Mouse (Mus musculus): ENCODE data around the gene Grin2b. TPM values are rescaled to one million over a fixed set of nuclear protein-coding genes. Genes with fewer than 3 reads are reported as not detected.
A peak's percentile ranks its signal among the peaks of the same experiment; 100 is the strongest.

Gene Grin2b
- polyA plus RNA-seq, 1 experiment from 2014 or later: 0.31 TPM

DNA sequence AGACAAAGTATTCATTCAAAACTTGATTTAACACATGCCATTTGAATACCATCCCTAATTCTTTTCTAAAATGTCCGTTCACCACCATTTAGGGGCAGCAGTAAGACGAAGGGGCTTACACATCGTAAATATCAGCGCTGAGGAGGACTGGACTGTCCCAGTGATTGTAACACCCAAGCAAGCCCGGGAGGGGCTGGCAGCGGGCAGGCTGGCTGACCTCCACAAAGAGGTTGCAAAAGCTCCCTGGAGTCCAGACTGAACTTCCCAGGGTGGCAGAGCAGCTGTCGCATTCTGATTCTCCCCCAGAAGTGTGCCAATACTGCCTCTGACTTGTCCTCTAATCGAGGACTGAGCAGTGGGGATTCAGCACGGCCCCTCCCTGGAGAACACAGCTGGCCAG, 19.9 kb downstream of the Grin2b start:
- WGBS: 83% methylated on average over 9 of the region's 9 CpGs
- Histone ChIP-seq H3K9me3 (no peaks in the 10 kb centered on the region), H3K27me3 (ENCODE audit: poor library complexity, severe bottlenecking) (no peaks in the 10 kb centered on the region), H3K36me3 (replicated peaks) (no peaks in the 10 kb centered on the region), H3K4me1 (peaks cover 5% of the 10 kb centered on the region; the same call in 1 of the 2 replicates), H3K4me3 (no peak overlapping the region), H3K27ac (no peak overlapping the region)
- DNase-seq (ENCODE audit: extremely low spot score, low spot score): no peak

DNA sequence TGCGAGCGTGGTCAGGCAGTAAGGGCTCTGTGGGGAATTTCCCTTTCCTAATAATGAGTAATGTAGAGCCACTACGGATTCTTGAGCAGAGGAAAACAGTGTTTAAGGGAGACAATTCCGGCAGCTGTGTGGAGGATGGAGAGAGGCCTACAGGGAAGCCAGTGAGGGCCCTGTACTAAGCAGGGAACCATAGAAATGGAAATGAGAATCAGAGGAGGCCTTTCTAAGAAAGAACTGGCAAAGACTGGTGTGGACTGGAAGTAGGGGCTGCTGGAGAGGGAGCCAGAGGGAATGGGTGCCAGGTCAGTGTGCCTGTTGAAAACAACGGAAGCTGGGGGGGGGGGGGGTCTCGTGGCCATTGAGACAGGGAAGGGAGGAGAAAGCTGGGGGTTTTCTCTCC, 23.2 kb downstream of the Grin2b start:
- 49% methylated on average over 6 of the region's 6 CpGs for WGBS
- no peak overlapping the region for H3K27ac ChIP-seq
- H3K9me3 ChIP-seq: no peaks in the 10 kb centered on the region
- H3K4me1 ChIP-seq: peaks cover 5% of the 10 kb centered on the region; the same call in 1 of the 2 replicates
- H3K27me3 ChIP-seq (ENCODE audit: poor library complexity, severe bottlenecking): no peaks in the 10 kb centered on the region
- H3K36me3 ChIP-seq (replicated peaks): no peaks in the 10 kb centered on the region
- no peak for DNase-seq (ENCODE audit: extremely low spot score, low spot score)
- H3K4me3 ChIP-seq: no peak overlapping the region

DNA sequence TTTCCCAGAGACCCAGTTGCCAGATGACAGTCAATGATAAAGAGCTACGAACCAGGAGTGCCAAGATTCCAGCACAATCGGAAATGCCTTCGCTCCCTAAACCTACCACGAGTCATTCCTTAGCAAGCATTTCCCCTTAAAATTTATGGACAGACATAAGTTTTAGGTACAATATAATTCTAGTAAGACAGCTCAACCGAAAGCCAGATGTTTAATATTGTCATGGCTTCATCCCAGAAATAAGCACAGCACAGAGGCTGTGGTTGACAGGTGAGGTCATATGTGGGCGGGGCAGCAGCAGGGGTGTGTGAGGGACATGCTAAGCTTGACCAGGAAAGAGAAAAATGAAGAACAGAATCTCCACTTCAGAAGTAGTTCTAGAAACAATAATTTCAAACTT, 33.3 kb downstream of the Grin2b start:
- no peak overlapping the region for H3K27ac ChIP-seq
- H3K36me3 ChIP-seq (replicated peaks): no peaks in the 10 kb centered on the region
- H3K4me1 ChIP-seq: peaks cover 4% of the 10 kb centered on the region; the same call in 1 of the 2 replicates
- no peak for DNase-seq (ENCODE audit: extremely low spot score, low spot score)
- H3K27me3 ChIP-seq (ENCODE audit: poor library complexity, severe bottlenecking): no peaks in the 10 kb centered on the region
- H3K4me3 ChIP-seq: no peak overlapping the region
- no peaks in the 10 kb centered on the region for H3K9me3 ChIP-seq
- WGBS: 95% methylated on average over 6 of the region's 6 CpGs

DNA sequence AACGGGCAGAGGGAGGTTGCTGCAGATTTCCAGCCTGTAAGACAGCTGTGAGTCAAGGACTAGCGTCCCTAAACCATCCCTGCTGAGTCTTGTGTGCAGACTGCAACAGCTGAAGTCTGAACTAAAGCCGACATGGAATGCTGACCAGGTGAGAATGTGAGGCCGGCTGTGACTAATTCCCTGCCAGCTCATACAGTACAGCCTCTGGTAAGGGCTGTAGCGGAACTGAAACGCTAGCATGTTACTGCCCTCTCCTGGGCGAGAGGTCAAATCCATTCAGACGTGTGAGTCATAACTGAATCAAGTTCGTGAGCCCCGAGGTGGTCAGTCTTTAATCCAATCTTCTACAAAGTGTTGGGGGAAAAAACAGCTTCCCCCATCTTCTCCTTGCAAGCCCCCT, 42.9 kb downstream of the Grin2b start:
- 43% methylated on average over 10 of the region's 10 CpGs for WGBS

DNA sequence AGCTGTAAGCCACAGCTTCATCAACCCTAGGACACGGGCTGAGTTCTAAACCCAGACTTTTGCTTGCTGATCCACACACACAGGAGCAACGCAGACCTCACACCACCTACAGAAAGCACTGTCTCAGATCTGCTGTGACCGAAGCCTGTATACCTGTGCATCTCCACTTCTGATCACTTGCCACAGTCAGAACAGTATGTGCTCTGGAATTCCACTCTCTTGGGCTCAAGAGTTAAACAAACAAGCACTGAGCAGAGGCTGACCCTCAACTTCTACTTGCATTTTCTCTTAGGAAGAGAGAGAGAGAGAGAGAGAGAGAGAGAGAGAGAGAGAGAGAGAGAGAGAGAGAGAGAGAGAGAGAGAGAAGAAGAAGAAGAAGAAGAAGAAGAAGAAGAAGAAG, 50.7 kb downstream of the Grin2b start:
- Histone ChIP-seq H3K4me1 (no peaks in the 10 kb centered on the region), H3K4me3 (no peak overlapping the region), H3K36me3 (replicated peaks) (no peaks in the 10 kb centered on the region), H3K27me3 (ENCODE audit: poor library complexity, severe bottlenecking) (no peaks in the 10 kb centered on the region), H3K27ac (no peak overlapping the region), H3K9me3 (no peaks in the 10 kb centered on the region)
- no peak for DNase-seq (ENCODE audit: extremely low spot score, low spot score)
- WGBS: 88% methylated on average over 3 of the region's 3 CpGs

More for the DNA sequence above, 42.9 kb downstream of the Grin2b start:
- Histone ChIP-seq H3K27ac (no peak overlapping the region), H3K27me3 (ENCODE audit: poor library complexity, severe bottlenecking) (no peaks in the 10 kb centered on the region), H3K36me3 (replicated peaks) (no peaks in the 10 kb centered on the region), H3K4me1 (no peaks in the 10 kb centered on the region), H3K9me3 (no peaks in the 10 kb centered on the region), H3K4me3 (no peak overlapping the region)
- DNase-seq (ENCODE audit: extremely low spot score, low spot score): peak; percentile 22

DNA sequence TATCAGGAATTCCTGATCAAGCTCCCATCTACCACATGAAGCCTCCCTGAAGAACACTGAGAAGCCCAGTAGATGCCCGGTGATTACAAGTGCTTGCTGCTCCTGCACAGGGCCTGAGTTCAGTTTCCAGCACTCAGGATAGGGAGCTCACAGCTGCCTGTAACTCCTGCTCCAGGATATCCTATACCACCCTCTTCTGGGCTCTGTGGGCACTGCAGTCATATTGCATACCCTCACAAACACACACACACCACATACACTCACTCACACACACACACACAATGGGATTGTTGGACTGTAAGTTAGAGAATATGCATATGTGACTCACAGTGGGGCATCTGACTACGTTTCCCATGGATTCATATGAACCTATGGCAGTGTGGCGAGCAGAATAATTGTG, 55.9 kb downstream of the Grin2b start:
- peaks cover 2% of the 10 kb centered on the region for H3K27me3 ChIP-seq (ENCODE audit: poor library complexity, severe bottlenecking)
- WGBS: 87% methylated on average over 3 of the region's 3 CpGs
- H3K4me3 ChIP-seq: no peak overlapping the region
- DNase-seq (ENCODE audit: extremely low spot score, low spot score): no peak
- H3K36me3 ChIP-seq (replicated peaks): no peaks in the 10 kb centered on the region
- H3K9me3 ChIP-seq: no peaks in the 10 kb centered on the region
- peaks cover 4% of the 10 kb centered on the region; the same call in 1 of the 2 replicates for H3K4me1 ChIP-seq
- no peak overlapping the region for H3K27ac ChIP-seq

DNA sequence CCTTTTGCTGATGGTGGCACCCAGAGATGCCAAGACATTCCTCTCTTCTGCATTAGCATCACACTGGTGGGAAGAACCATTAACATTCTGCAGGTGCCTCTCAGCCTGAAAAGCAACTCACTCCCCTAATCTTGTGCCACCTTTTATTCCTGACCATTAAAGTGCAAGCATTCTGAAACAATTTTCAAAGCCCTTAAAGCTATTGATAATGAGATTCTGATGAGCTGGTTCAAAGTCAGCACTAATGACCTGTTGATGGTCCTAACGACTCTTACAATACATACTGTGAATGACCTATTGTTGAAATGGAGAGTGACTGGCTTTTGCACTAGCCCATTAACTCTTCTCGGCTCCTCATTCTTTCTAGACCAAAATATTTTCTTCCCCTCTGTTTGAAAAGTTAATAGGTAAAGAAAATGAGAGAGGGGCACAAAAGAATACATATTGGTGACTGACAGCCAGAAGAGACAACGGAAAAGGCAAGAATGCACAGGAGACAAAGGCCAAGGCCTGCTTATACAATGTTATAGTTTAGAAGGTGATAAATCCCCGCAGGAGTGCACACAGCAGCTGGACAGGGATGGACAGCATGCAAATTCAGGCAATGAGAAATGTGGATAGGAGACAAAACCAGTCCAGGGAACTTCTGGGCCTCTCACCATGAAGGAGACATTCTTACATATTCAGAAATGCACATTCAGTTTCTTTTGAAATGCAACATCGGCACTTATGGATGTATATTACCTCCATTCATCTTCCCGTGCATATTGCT, 59.5 kb downstream of the Grin2b start:
- no peak overlapping the region for H3K4me3 ChIP-seq
- WGBS: 63% methylated on average over 6 of the region's 6 CpGs
- H3K27me3 ChIP-seq (ENCODE audit: poor library complexity, severe bottlenecking): peaks cover 10% of the 10 kb centered on the region
- H3K9me3 ChIP-seq: no peaks in the 10 kb centered on the region
- H3K4me1 ChIP-seq: peaks cover 4% of the 10 kb centered on the region; the same call in 1 of the 2 replicates
- DNase-seq (ENCODE audit: extremely low spot score, low spot score): no peak
- H3K27ac ChIP-seq: no peak overlapping the region
- H3K36me3 ChIP-seq (replicated peaks): no peaks in the 10 kb centered on the region

DNA sequence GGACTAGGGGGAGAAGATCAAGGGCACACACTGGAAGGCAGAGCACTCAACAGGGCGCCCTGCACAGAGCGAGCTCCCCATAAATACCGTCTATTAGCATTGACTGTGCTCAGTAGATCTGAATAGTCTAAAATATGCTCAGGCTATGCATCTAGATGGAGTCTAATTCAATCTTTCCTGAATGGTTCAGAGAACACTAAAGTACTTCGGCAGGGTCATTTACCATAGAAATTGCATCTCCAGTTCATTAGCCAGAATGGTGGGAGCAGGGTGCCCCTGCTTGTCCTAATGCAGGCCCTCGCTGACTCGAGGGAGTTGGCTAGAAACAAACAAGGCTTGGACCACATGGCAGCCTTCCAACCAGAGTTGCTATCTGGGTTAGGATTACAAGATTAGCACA, 64.1 kb downstream of the Grin2b start:
- 74% methylated on average over 6 of the region's 6 CpGs for WGBS
- Histone ChIP-seq H3K4me3 (no peak overlapping the region), H3K27me3 (ENCODE audit: poor library complexity, severe bottlenecking) (peaks cover 10% of the 10 kb centered on the region), H3K9me3 (no peaks in the 10 kb centered on the region), H3K4me1 (peaks cover 4% of the 10 kb centered on the region; the same call in 1 of the 2 replicates), H3K27ac (no peak overlapping the region), H3K36me3 (replicated peaks) (no peaks in the 10 kb centered on the region)
- DNase-seq (ENCODE audit: extremely low spot score, low spot score): no peak

DNA sequence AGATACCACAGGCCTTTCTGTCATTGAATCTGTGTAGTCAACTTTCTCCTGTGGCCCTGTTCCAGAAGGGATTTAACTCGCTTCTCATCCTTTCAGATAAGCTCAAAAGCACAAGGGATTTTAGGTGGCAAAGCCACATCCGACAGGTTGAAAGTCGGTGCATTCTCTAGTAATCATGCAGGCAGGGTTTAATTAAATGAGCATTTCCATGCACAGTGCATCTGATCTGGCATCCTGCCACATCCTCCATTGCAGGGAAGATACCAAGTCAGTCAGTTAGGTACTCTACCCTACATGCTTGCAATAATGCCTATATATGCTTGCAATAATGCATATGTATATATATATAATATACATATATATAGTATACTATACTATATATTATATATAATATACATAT, 64.8 kb downstream of the Grin2b start:
- Histone ChIP-seq H3K27ac (no peak overlapping the region), H3K9me3 (no peaks in the 10 kb centered on the region), H3K4me1 (peaks cover 2% of the 10 kb centered on the region; the same call in 1 of the 2 replicates), H3K27me3 (ENCODE audit: poor library complexity, severe bottlenecking) (peaks cover 10% of the 10 kb centered on the region), H3K4me3 (no peak overlapping the region), H3K36me3 (replicated peaks) (no peaks in the 10 kb centered on the region)
- no peak for DNase-seq (ENCODE audit: extremely low spot score, low spot score)
- WGBS: 88% methylated on average over 3 of the region's 3 CpGs

DNA sequence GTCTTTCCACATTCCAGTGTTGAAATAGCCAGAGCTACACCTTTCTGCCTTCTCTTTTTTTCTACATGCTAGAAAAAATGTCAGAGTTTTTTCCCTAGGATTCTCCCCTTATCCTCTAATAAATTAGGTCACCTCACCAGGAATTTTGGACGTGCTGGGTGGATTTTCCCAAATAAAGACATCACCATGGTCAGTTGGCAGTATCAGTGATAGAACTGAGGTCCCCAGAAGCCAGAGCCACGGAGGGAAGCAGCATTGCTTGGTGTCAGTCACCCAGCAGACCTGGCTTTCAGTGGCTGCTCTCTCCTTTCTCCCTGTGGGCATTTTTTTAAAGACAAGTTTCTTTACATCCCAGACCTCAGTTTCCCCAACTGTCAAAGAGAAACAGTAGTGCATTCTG, 68.1 kb downstream of the Grin2b start:
- H3K9me3 ChIP-seq: no peaks in the 10 kb centered on the region; the same call in 1 of the 2 replicates
- no peaks in the 10 kb centered on the region for H3K4me1 ChIP-seq
- no peak for DNase-seq (ENCODE audit: extremely low spot score, low spot score)
- WGBS: 77% methylated on average over 2 of the region's 2 CpGs
- H3K4me3 ChIP-seq: no peak overlapping the region
- H3K36me3 ChIP-seq (replicated peaks): no peaks in the 10 kb centered on the region
- no peak overlapping the region for H3K27ac ChIP-seq
- no peaks in the 10 kb centered on the region for H3K27me3 ChIP-seq (ENCODE audit: poor library complexity, severe bottlenecking)

DNA sequence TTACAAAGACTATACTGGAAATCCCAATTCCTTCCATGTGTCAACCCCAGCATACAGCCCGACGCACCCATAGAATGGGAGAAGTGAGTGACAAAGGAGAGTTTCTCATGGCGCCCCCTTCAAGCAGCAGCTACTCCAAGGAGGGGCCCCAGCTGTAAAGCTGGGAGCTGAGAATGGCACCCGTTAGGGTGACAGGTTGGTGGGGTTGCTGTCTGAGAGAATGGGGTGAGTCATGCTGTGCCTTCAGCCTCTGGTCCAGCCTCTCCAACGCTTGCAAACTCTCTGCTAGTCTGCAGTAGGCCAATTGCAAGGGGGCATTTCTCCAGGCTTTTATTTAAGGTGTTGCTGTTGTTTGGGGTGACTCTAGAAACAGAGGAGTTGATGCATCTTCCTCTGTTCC, 73.1 kb downstream of the Grin2b start:
- H3K4me3 ChIP-seq: no peak overlapping the region
- no peak for DNase-seq (ENCODE audit: extremely low spot score, low spot score)
- H3K36me3 ChIP-seq (replicated peaks): no peaks in the 10 kb centered on the region
- H3K9me3 ChIP-seq: no peaks in the 10 kb centered on the region; the same call in 1 of the 2 replicates
- no peak overlapping the region for H3K27ac ChIP-seq
- H3K4me1 ChIP-seq: no peaks in the 10 kb centered on the region
- 84% methylated on average over 5 of the region's 5 CpGs for WGBS
- H3K27me3 ChIP-seq (ENCODE audit: poor library complexity, severe bottlenecking): no peaks in the 10 kb centered on the region

DNA sequence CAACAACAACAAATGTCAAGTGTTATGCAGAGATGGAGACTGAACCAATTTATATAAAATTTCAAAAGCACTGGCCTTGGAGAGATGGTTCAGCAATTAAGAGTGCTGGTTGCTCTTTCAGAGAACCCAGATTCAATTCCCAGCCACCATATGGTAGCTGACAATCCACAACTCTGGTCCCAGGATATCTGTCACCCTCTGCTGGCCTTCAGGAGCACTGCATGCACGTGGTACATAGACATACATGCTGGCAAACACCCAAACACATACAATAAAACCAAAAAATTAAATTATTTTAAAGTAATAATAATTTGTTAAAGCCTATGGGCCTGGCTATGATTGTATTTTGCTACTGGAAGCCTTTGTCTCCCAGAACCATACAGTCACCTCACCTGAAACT, 77.0 kb downstream of the Grin2b start:
- no peaks in the 10 kb centered on the region for H3K27me3 ChIP-seq (ENCODE audit: poor library complexity, severe bottlenecking)
- no peaks in the 10 kb centered on the region for H3K4me1 ChIP-seq
- H3K36me3 ChIP-seq (replicated peaks): no peaks in the 10 kb centered on the region
- WGBS: 25% methylated on average over 1 of the region's 1 CpGs
- H3K4me3 ChIP-seq: no peak overlapping the region
- no peak overlapping the region for H3K27ac ChIP-seq
- H3K9me3 ChIP-seq: no peaks in the 10 kb centered on the region
- no peak for DNase-seq (ENCODE audit: extremely low spot score, low spot score)

DNA sequence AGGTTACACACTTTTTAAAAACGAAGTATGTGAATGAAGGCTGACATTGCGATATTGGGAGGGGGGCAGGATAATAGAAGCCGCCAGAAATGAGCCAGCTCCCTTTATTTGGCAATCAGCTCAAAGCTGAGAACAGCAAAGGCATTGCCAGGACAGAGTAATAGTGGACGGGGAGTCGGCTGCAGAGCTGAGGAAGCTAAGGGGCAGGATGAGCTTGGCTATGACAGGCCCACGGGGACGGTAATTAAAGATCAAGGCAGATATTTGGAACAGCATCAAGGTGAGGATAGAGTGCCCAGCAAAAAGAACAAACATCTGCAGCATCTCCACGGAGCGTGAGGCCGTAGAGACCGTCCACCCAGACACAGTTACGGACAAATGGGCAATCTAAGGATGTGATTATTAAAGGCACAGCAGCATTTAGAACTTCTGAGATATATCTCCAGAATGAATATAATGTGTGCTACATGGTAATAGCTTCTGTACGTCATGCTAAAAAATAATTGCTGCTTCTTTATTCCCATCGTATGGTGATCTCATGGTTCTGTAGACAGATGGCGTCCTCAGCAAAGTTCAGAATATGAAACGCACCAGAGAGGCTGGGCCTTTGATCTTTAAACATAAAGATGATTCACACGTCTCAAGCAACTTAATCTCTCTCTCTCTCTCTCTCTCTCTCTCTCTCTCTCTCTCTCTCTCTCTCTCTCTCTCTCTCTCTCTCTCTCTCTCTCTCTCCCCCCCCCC, 93.1 kb downstream of the Grin2b start:
- no peak for DNase-seq (ENCODE audit: extremely low spot score, low spot score)
- 89% methylated on average over 17 of the region's 17 CpGs for WGBS
- Histone ChIP-seq H3K36me3 (replicated peaks) (no peaks in the 10 kb centered on the region), H3K4me3 (no peak overlapping the region), H3K27me3 (ENCODE audit: poor library complexity, severe bottlenecking) (no peaks in the 10 kb centered on the region), H3K4me1 (no peaks in the 10 kb centered on the region), H3K27ac (no peak overlapping the region), H3K9me3 (no peaks in the 10 kb centered on the region)

Data from forebrain, embryonic 10.5 days (tissue).